Mouse (Mus musculus) spleen, postnatal 36 days (tissue): Measurements from ENCODE around the gene Dnajc25.

ENCODE experiments used
- DNase-seq, 2 experiments: peaks; one replicate each; pipeline ENCODE4 v3.0.0; 2022; ENCODE audit warnings: low spot score in 2 of 2, mixed read lengths in 1 of 2

The Dnajc25 gene

DNA sequence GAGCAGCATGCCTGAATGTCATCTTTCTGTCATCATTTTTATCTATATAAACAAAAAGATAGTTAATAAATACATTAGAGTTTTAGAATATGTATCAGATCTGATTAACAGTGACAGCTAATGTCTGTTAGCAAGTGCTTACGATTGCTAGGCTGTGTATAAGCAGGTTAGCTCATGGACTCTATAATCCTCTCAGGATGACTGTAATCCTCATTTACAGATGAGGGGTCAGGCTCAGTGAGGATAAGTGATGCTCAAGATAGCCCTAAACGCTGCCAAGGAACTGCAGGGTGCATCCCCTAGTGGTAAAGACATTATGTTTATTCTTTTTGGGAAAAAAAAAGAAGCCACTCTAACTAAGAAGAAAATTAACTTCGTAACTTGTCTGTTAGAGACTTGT, 74.4 kb downstream of the Dnajc25 start:
- no peak for DNase-seq
